Mouse (Mus musculus) monocyte, adult 5-6 weeks (primary cell): ENCODE results near the gene Wnt7a. TPM values are rescaled to one million over a fixed set of nuclear protein-coding genes. Genes with fewer than 3 reads are reported as not detected.

ENCODE experiments used
- ATAC-seq: fragments of 153-309, 156-312 bp; replicated peaks from 2 replicates; pipeline ENCODE4 v1.8.0; 2017; ENCODE audit warnings: mild to moderate bottlenecking; ENCODE audit not compliant: low TSS enrichment, insufficient number of reproducible peaks, severe bottlenecking, poor library complexity, low FRiP score
- total RNA-seq: library from RNA; stranded (forward); fragments of 200-1000, 200-491, 200-594 nt; gene quantifications from 3 replicates; pipeline ENCODE4 v1.2.3, GENCODE M21; 2017

Wnt7a gene
- total RNA-seq, 1 experiment from 2014 or later, result not detected

- no peak for ATAC-seq
Observed at GRCm38 (mm10) chr6:91349620-91350019, 61.5 kb downstream of the Wnt7a start.

GRCm38 (mm10) chr6:91347721-91348120 lies 63.4 kb downstream of the Wnt7a start:
- ATAC-seq, result no peak

GRCm38 (mm10) chr6:91346906-91347156 lies 64.3 kb downstream of the Wnt7a start:
- no peak for ATAC-seq

- ATAC-seq, result no peak
Observed at GRCm38 (mm10) chr6:91346071-91346905, 64.9 kb downstream of the Wnt7a start.

GRCm38 (mm10) chr6:91345091-91345490 lies 66.1 kb downstream of the Wnt7a start:
- ATAC-seq, result no peak

GRCm38 (mm10) chr6:91339612-91340246 lies 71.4 kb downstream of the Wnt7a start:
- ATAC-seq, result no peak

- no peak for ATAC-seq
Observed at GRCm38 (mm10) chr6:91335470-91335869, 75.7 kb downstream of the Wnt7a start.

- no peak for ATAC-seq
Observed at GRCm38 (mm10) chr6:91331886-91332285, 79.3 kb downstream of the Wnt7a start.

DNA sequence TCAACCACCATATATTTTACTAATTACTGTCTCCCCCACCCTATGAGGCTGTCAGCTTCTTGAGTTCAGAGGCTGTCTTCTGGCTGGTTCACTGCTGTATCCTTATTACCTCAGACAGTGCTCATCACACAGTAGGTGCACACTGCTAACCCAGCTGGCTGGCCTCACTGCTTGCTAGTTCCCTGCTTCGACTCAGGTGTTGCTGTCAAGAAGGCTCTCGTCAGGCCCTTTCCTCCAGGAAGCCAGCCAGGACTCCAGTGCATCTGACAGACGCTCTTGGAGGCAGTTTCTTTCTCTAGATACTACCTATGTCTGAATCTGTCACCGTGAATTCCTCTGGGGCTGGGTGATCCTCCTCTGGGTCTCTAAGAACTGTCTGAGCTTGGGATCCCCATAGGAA lies 85.6 kb downstream of the Wnt7a start:
- no peak for ATAC-seq

DNA sequence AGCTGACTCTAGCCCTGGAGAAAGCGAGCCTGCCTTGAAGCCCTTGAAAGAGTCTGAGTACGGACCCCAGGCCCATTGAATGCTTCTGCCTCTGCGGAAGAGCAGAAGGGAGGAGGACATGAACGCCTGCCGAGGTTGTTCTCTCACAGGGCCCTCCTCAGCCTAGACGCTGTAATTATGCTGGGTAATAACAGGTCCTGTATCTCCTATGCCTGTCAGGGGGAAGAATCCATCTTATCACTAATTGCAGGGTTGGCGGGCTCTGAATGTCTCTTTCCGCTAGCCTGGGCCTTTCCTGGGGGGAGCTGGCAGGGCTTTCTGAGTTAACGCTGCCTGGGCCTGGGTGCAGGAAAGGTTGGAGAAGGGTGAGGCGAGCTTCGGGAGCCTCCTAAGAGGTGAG lies 86.4 kb downstream of the Wnt7a start:
- no peak for ATAC-seq

- ATAC-seq, result no peak
Observed at GRCm38 (mm10) chr6:91322001-91322772, 89.0 kb downstream of the Wnt7a start.

Other genes starting within 250 kb of the Wnt7a start
- not detected in 3 replicates for gene Fbln2, start 198.9 kb downstream of the Wnt7a start, total RNA-seq
- 3.8 to 6.3 TPM (median 6.2 TPM) in 3 replicates for gene Chchd4, start 62.2 kb upstream of the Wnt7a start, total RNA-seq
- gene Tmem43, start 62.3 kb upstream of the Wnt7a start, total RNA-seq, result 54.7 to 56.1 TPM (median 55.3 TPM) in 3 replicates
- gene Xpc, start 104.5 kb upstream of the Wnt7a start, total RNA-seq, result 35.3 to 58.5 TPM (median 37.1 TPM) in 3 replicates
- 140 to 220 TPM (median 147 TPM) in 3 replicates for gene Lsm3, start 104.6 kb upstream of the Wnt7a start, total RNA-seq